Mouse (Mus musculus) right cerebral cortex, postnatal 10 days (tissue): ENCODE measurements at regions not wholly inside any gene's neighbourhood (a gene's known extent, or its start where the extent isn't known, plus 50 kb on each side); places are given as distances from the start of the nearest gene placed in this dataset.
A peak's percentile ranks its signal among the peaks of the same experiment; 100 is the strongest.

Source experiments
- DNase-seq, 2 experiments: peaks; one replicate each; pipeline ENCODE4 v3.0.0; 2021; ENCODE audit warnings: low spot score in 2 of 2

DNA sequence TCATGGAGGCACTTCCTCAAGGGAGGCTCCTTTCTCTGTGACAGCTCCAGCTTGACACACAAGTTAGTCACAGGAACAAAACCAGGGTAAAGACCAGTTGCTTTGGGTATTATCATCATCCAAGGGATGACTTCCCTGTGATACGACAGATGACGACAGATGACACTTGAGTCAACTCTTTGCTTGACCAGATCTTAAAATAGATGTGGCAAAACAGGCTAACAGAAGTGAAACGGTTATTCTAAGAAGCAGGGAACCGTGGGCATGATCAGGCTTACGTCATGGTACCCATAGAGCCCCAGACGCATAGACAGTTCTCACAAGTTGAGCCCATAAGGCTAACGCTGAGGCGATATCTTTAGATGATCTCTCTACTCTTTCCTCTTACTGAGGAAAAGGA lies 160.3 kb downstream of the Dyrk2 start:
- no peak for DNase-seq

GRCm38 (mm10) chr10:118711529-118711928 lies 158.5 kb downstream of the Dyrk2 start:
- DNase-seq: peak; percentile 47 to 64

DNA sequence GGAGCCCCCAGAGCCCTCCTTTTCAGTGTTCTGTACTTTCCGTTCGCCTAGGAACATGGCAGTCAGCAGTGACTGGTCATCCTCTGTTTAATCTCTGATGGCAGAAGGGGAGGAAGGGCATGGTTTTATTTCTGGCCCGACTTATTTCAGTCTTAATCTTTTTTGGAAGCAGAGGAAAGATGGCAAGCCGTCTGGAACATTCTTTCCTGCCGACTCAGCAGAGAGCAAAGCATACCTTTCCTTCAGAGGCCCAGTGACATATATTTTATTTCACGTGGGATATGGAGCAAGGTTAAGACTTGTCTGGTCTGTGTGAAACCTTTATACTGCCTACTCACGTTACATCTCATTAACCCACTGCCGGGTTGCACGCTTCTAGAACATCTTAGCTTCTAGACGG lies 158.1 kb downstream of the Dyrk2 start:
- no peak for DNase-seq

DNA sequence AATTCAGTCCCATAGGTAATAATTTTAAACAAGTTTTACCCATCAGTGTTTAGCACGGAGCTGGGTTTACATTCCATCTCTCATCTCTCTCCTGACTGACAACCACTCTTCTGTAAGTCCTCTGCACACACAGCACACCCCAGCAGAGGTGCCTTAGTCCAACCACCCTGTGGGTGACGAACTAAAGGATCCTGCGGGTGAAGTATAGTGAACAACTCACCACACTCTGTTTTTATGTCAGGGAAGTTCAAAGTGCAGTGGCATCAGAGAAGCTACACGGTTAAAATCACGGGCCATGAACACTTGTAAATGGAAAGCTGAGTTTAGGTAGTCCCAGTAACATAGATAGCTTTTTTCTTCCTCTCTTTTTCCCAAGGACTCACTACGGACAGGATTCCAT lies 157.1 kb downstream of the Dyrk2 start:
- DNase-seq: no peak

DNA sequence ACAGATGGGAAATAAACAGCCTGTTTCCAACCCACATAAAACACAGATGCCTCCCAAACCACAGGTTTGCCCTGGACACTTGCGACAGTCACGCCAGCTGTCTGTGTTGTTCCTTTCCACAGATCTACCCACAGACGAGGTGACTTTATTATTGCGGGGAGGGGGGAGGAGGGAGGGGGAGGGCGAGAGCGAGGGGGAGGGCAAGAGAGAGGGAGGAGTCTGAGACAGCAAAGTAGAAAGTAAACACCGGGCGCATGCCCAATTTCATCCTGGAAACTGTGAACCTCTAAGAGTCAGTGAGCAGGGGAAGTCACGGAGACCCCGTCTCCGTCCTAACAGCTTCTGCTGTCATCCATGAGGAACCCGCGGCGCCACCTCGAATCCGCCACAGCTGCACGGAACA lies 155.8 kb downstream of the Dyrk2 start:
- no peak for DNase-seq

GRCm38 (mm10) chr10:118714595-118714994 lies 155.4 kb downstream of the Dyrk2 start:
- DNase-seq: no peak

- DNase-seq: no peak
Measured at GRCm38 (mm10) chr10:118720630-118721029, 149.4 kb downstream of the Dyrk2 start.

- no peak for DNase-seq
Measured at GRCm38 (mm10) chr10:118722132-118722551, 147.9 kb downstream of the Dyrk2 start.

DNA sequence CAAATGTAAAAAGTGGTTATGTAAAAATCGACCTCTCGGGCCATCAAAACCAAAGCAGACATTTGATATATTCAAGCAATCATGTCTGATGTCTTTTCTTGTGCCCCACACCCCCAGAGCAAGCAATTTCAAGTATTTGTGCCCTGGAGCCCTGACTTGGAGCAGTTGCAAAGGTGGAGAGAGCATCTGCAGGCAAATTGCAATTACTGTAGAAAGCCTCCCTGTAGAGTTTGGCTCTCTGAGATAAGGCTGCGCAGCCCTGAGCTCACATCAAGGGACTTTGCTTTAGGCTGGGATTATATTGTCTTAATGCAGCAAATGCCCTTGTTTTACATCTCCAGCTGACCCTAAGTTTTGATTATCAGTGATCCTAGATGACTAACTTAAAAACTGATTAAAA lies 147.3 kb downstream of the Dyrk2 start:
- no peak for DNase-seq

DNA sequence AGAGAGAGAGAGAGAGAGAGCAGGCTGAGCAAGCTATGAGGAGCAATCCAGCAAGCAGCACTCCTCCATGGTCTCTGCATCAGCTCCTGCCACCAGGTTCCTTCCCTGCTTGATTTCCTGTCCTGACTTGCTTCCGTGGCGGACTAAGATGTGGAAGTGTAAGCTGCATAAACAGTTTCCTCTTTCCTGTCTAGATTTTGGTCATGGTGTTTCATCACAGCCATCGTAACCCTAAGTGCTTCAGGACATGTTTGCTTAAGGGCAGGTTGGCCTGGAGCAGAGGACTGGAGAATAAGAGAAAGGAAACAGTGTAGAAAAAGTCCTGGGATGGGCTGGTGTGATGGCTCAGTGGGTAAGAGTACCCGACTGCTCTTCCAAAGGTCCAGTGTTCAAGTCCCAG lies 133.9 kb downstream of the Dyrk2 start:
- no peak for DNase-seq

- no peak for DNase-seq
Measured at GRCm38 (mm10) chr10:118737064-118737463, 132.9 kb downstream of the Dyrk2 start.

DNA sequence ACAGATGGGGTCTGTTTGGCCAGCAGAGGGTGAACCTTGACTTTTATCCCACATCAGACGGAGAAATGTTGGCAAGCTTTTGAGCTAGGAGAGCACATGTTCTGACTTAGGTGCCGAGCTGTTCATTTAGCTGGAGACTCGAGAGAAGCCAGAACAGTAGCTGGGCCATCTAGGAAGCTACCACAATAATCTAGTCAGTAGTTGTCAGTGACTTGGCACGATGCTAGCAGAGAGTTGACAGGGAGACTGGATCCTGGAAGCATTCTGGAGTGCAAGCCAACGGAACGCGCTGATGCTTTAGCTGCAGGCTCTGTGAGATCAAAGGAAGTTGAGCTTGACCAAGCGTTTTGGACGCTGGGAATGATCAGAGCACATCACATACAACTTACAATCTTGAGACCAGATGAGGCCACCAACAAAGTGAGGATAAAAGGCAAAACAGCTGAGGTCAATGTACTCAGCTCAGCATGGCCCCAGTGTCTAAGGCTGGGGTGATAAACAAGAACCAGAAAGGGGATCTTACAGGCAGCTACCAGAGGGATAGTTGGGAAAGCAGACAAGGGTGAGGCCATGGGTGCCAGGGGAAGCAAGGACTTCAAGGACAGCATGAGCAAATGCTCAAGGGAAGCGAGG lies 130.0 kb downstream of the Dyrk2 start:
- no peak for DNase-seq

GRCm38 (mm10) chr10:118743831-118744230 lies 126.2 kb downstream of the Dyrk2 start:
- DNase-seq: peak in 1 of 2 experiments; percentile 55

GRCm38 (mm10) chr10:118746719-118747395 lies 123.2 kb downstream of the Dyrk2 start:
- DNase-seq: peak; percentile 27 to 42

- DNase-seq: no peak
Measured at GRCm38 (mm10) chr10:118749039-118749438, 121.0 kb downstream of the Dyrk2 start.

GRCm38 (mm10) chr10:118749756-118750155 lies 120.3 kb downstream of the Dyrk2 start:
- no peak for DNase-seq

DNA sequence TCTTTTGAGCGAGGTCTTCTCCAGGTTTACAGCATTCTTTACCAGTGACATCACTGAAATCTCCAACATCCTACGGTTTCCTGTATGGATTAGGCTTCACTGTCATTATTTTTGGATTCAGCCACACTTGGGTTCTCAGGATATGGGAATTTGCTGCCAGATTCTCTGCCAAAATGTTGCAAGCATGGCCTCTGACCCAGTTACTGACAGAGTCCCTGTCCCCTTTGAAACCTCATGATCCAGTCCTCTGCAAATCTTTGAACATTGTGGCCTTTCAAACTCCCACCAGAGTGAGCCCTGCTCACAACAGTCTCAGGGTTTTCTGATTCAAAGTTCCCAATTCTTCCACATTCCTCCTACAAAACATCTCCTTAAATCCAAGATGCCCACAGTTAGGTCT lies 118.9 kb downstream of the Dyrk2 start:
- no peak for DNase-seq

- DNase-seq: no peak
Measured at GRCm38 (mm10) chr10:118753061-118753775, 116.8 kb downstream of the Dyrk2 start.

- no peak for DNase-seq
Measured at GRCm38 (mm10) chr10:118754791-118755190, 115.2 kb downstream of the Dyrk2 start.

DNA sequence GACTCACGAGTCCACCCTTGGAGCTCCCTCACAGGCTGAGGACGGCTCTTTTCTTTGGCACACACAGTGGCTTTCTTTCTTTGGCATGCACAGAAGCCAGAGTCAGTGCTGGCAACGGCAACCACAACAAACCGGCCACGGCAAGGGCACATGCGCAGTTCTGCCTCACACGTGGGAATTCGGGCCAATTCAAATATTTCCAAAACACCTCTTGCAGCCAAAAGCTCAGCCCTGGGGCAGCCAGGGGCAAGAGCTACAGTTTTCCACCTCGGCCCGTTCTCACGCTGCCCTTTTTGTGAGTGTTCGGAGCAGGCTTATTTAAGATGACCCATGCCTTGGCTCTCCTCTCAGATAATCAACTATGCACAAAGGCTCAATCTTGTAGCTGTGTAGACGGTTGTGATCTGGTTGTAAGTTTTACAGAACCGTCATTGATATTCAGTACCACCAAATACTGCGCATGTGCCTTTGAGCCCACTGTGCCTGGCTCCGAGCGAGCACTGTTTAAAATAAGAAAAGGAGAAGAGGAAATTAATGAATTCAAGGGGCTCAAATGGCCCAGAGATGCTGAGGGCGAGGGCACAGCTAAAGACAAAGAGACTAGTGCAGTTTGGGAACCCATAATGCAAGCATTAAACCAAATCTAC lies 111.1 kb downstream of the Dyrk2 start:
- DNase-seq: peak; percentile 50 to 61

- no peak for DNase-seq
Measured at GRCm38 (mm10) chr10:118760441-118760840, 109.6 kb downstream of the Dyrk2 start.

DNA sequence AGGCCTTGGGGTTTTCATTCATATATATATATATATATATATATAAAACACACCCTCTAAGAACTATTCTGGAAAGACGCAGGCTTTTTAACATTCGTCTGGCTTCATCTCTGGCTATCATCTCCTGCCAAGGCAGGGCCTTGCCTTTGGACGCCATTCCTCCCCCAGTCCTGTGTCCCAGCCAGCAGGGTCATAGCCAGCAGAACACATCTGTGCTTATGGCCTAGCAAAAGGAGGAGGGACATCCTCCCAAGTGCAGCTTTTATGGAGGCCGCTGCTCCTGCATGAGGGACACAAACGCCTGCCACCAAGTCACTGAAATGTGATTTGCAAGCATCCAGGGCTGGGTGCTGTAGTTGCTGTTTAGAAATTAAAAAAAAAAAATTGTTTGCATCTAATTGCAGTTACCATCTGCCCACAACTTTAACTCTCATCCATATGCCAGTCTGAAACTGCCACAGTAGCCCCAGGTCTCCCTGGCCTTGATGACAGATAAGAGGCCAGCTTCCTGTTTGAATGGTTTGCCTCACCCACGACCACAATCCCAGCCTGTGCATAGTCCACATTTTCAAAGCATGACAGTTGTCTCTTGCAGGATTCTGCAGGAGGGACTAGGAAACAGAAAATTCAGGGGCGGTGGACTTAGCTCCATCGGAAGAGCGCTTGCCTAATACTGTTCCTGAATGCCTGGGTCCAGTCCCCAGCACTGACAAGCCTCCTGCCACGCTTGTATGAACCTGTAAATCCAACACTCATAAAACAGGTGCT lies 108.7 kb downstream of the Dyrk2 start:
- DNase-seq: no peak
